Mouse (Mus musculus): ENCODE data around the gene Rarb. TPM values are rescaled to one million over a fixed set of nuclear protein-coding genes. Genes with fewer than 3 reads are reported as not detected.

Rarb gene
- total and polyA plus RNA-seq, 3 experiments = 0.11 TPM; not detected in 2

GRCm38 (mm10) chr14:16537433-16537832, 281.5 kb downstream of the Rarb start:
- no peak for ATAC-seq (ENCODE audit: extremely low read depth, insufficient number of reproducible peaks, low FRiP score, poor library complexity, severe bottlenecking)
- no peak for DNase-seq (ENCODE audit: low spot score)

GRCm38 (mm10) chr14:16528631-16529030, 290.3 kb downstream of the Rarb start:
- DNase-seq (ENCODE audit: low spot score) (no peak), ATAC-seq (ENCODE audit: extremely low read depth, insufficient number of reproducible peaks, low FRiP score, poor library complexity, severe bottlenecking) (no peak)
- H3K27me3 ChIP-seq (ENCODE audit: insufficient read depth, low read length) = no peaks in the 10 kb centered on the region
- H3K36me3 ChIP-seq (replicated peaks) = no peaks in the 10 kb centered on the region
- TF ChIP-seq TAL1 (conservative IDR thresholded peaks at IDR 0.05; ENCODE audit: low read depth, low read length) (no peak), GATA2 (IDR thresholded peaks at IDR 0.05; ENCODE audit: borderline replicate concordance, low read depth, low read length) (no peak)
- H3K9me3 ChIP-seq (replicated peaks) = no peaks in the 10 kb centered on the region
- no peaks in the 10 kb centered on the region for H3K4me1 ChIP-seq (ENCODE audit: insufficient read depth, low read depth, low read length)
- H3K4me3 ChIP-seq (ENCODE audit: low read depth, low read length) = no peak overlapping the region

More at GRCm38 (mm10) chr14:16537433-16537832, 281.5 kb downstream of the Rarb start:
- Histone ChIP-seq H3K27me3 (ENCODE audit: insufficient read depth, low read length) (no peaks in the 10 kb centered on the region), H3K4me3 (ENCODE audit: low read depth, low read length) (no peak overlapping the region), H3K36me3 (replicated peaks) (no peaks in the 10 kb centered on the region), H3K4me1 (ENCODE audit: insufficient read depth, low read depth, low read length) (no peaks in the 10 kb centered on the region), H3K9me3 (replicated peaks) (no peaks in the 10 kb centered on the region)
- TF ChIP-seq POLR2AphosphoS5 (IDR thresholded peaks at IDR 0.05; ENCODE audit: insufficient replicate concordance, low read depth, low read length) (no peak), CTCF (IDR thresholded peaks at IDR 0.05; ENCODE audit: low read depth, low read length) (no peak), GATA2 (IDR thresholded peaks at IDR 0.05; ENCODE audit: borderline replicate concordance, low read depth, low read length) (no peak), TAL1 (conservative IDR thresholded peaks at IDR 0.05; ENCODE audit: low read depth, low read length) (no peak), GATA1 (IDR thresholded peaks at IDR 0.05; ENCODE audit: borderline replicate concordance, low read length) (no peak)

DNA sequence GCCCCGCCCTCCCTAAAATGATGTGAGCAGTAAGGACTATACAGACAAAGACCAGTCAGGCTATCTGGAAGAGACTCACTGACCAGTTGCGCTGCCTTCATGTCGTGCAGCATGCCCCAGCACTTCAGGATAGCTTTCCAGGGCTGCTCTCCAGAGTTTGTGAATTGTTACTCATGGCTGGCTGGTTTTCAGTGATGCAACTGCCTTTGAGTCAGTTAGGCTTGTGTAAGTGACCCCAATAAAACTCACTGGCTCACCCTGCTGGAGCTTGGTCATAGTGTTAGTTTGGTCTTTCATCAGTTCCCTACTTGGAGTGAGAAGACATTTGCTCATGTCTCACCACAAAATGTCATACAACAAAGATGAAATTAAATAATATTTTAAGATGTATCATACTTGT, 292.8 kb downstream of the Rarb start:
- Histone ChIP-seq H3K36me3 (replicated peaks) (no peaks in the 10 kb centered on the region), H3K4me3 (ENCODE audit: low read depth, low read length) (no peak overlapping the region), H3K27me3 (ENCODE audit: insufficient read depth, low read length) (no peaks in the 10 kb centered on the region; the same call in 1 of the 2 replicates), H3K4me1 (ENCODE audit: insufficient read depth, low read depth, low read length) (no peaks in the 10 kb centered on the region), H3K9me3 (replicated peaks) (no peaks in the 10 kb centered on the region)
- TF ChIP-seq GATA2 (IDR thresholded peaks at IDR 0.05; ENCODE audit: borderline replicate concordance, low read depth, low read length) (no peak), POLR2AphosphoS5 (IDR thresholded peaks at IDR 0.05; ENCODE audit: insufficient replicate concordance, low read depth, low read length) (no peak), CTCF (IDR thresholded peaks at IDR 0.05; ENCODE audit: low read depth, low read length) (no peak), TAL1 (conservative IDR thresholded peaks at IDR 0.05; ENCODE audit: low read depth, low read length) (no peak), GATA1 (IDR thresholded peaks at IDR 0.05; ENCODE audit: borderline replicate concordance, low read length) (no peak)
- no peak for ATAC-seq (ENCODE audit: extremely low read depth, insufficient number of reproducible peaks, low FRiP score, poor library complexity, severe bottlenecking)
- no peak for DNase-seq (ENCODE audit: low spot score)

GRCm38 (mm10) chr14:16525137-16525924, 293.6 kb downstream of the Rarb start:
- no peak overlapping the region for H3K4me3 ChIP-seq (ENCODE audit: low read depth, low read length)
- H3K4me1 ChIP-seq (ENCODE audit: insufficient read depth, low read depth, low read length) = no peaks in the 10 kb centered on the region
- TF ChIP-seq GATA1 (IDR thresholded peaks at IDR 0.05; ENCODE audit: borderline replicate concordance, low read length) (no peak), TAL1 (conservative IDR thresholded peaks at IDR 0.05; ENCODE audit: low read depth, low read length) (no peak), CTCF (IDR thresholded peaks at IDR 0.05; ENCODE audit: low read depth, low read length) (no peak), GATA2 (IDR thresholded peaks at IDR 0.05; ENCODE audit: borderline replicate concordance, low read depth, low read length) (no peak), POLR2AphosphoS5 (IDR thresholded peaks at IDR 0.05; ENCODE audit: insufficient replicate concordance, low read depth, low read length) (no peak)
- DNase-seq (ENCODE audit: low spot score) (no peak), ATAC-seq (ENCODE audit: extremely low read depth, insufficient number of reproducible peaks, low FRiP score, poor library complexity, severe bottlenecking) (no peak)
- no peaks in the 10 kb centered on the region; the same call in 1 of the 2 replicates for H3K27me3 ChIP-seq (ENCODE audit: insufficient read depth, low read length)
- H3K9me3 ChIP-seq (replicated peaks) = no peaks in the 10 kb centered on the region
- H3K36me3 ChIP-seq (replicated peaks) = no peaks in the 10 kb centered on the region

- Histone ChIP-seq H3K27me3 (ENCODE audit: insufficient read depth, low read length) (no peaks in the 10 kb centered on the region; the same call in 1 of the 2 replicates), H3K36me3 (replicated peaks) (no peaks in the 10 kb centered on the region), H3K9me3 (replicated peaks) (no peaks in the 10 kb centered on the region), H3K4me3 (ENCODE audit: low read depth, low read length) (no peak overlapping the region), H3K4me1 (ENCODE audit: insufficient read depth, low read depth, low read length) (no peaks in the 10 kb centered on the region)
- TF ChIP-seq CTCF (IDR thresholded peaks at IDR 0.05; ENCODE audit: low read depth, low read length) (no peak), GATA2 (IDR thresholded peaks at IDR 0.05; ENCODE audit: borderline replicate concordance, low read depth, low read length) (no peak), POLR2AphosphoS5 (IDR thresholded peaks at IDR 0.05; ENCODE audit: insufficient replicate concordance, low read depth, low read length) (no peak), TAL1 (conservative IDR thresholded peaks at IDR 0.05; ENCODE audit: low read depth, low read length) (no peak), GATA1 (IDR thresholded peaks at IDR 0.05; ENCODE audit: borderline replicate concordance, low read length) (no peak)
- DNase-seq (ENCODE audit: low spot score) (no peak), ATAC-seq (ENCODE audit: extremely low read depth, insufficient number of reproducible peaks, low FRiP score, poor library complexity, severe bottlenecking) (no peak)
Observed at GRCm38 (mm10) chr14:16522852-16523251, 296.1 kb downstream of the Rarb start.

DNA sequence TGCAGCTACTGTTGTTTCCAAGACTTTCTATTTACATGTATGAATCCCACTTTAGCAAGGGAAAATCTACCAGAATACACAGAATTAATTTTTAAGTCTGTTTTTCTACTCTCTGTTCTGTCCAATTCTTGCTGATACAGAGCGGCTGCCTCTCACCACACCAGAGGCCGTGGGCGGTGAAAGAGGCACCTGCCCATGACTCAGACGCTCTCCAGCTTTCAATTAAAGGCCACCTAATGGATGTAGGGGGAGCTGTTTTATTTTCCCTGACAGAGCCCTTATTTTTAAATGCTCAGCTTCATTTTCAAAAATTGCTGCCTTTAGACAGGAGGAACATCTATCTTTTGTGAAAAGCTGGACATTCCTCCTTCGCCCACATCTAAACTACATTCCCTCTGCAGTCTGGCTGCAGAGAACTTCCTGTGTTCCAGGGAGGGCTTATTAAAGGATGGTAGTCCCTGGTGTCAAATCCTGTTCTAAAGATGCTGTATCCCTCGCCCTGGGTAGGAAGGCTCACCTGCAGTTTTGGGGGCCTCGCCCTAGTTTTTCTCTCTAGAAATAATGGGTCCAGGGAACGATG, 299.3 kb downstream of the Rarb start:
- no peak for ATAC-seq (ENCODE audit: extremely low read depth, insufficient number of reproducible peaks, low FRiP score, poor library complexity, severe bottlenecking)
- no peak for DNase-seq (ENCODE audit: low spot score)

More for the DNA sequence above, 299.3 kb downstream of the Rarb start:
- no peaks in the 10 kb centered on the region for H3K9me3 ChIP-seq (replicated peaks)
- H3K4me1 ChIP-seq (ENCODE audit: insufficient read depth, low read depth, low read length) = no peaks in the 10 kb centered on the region
- no peaks in the 10 kb centered on the region; the same call in 1 of the 2 replicates for H3K27me3 ChIP-seq (ENCODE audit: insufficient read depth, low read length)
- H3K4me3 ChIP-seq (ENCODE audit: low read depth, low read length) = no peak overlapping the region
- TF ChIP-seq GATA1 (IDR thresholded peaks at IDR 0.05; ENCODE audit: borderline replicate concordance, low read length) = no peak
- no peak for TF ChIP-seq TAL1 (conservative IDR thresholded peaks at IDR 0.05; ENCODE audit: low read depth, low read length)
- no peak for TF ChIP-seq POLR2AphosphoS5 (IDR thresholded peaks at IDR 0.05; ENCODE audit: insufficient replicate concordance, low read depth, low read length)
- TF ChIP-seq GATA2 (IDR thresholded peaks at IDR 0.05; ENCODE audit: borderline replicate concordance, low read depth, low read length) = no peak
- TF ChIP-seq CTCF (IDR thresholded peaks at IDR 0.05; ENCODE audit: low read depth, low read length) = no peak
- H3K36me3 ChIP-seq (replicated peaks) = no peaks in the 10 kb centered on the region
